Mouse (Mus musculus) midbrain, embryonic 11.5 days (tissue): Measurements from ENCODE around the gene Sipa1. TPM values are rescaled to one million over a fixed set of nuclear protein-coding genes. Genes with fewer than 3 reads are reported as not detected.

Experiments
- ATAC-seq: fragments of 200-750 bp; cut with Nextera tagmentation; 2 replicates; pipeline ENCODE4 v1.8.0; 2017; ENCODE audit warnings: moderate TSS enrichment, moderate library complexity; ENCODE audit not compliant: low FRiP score
- DNase-seq: peaks from one replicate; pipeline ENCODE4 v3.0.0; 2015; ENCODE audit warnings: low spot score; ENCODE audit errors: missing footprints
- H3K27ac ChIP-seq: fragments of 300-500 bp; sonication (generic); 2 replicates; pipeline ENCODE4 v1.5.1; 2014; ENCODE audit warnings: low read depth, low read length
- H3K27me3 ChIP-seq: fragments of 300-500 bp; sonication (generic); 2 replicates; pipeline ENCODE4 v1.6.1; 2014; ENCODE audit warnings: mild to moderate bottlenecking, low read length, moderate library complexity, mixed read lengths; ENCODE audit not compliant: control insufficient read depth, insufficient read depth
- H3K36me3 ChIP-seq: fragments of 300-500 bp; sonication (generic); 2 replicates; pipeline ENCODE4 v1.6.1; 2014; ENCODE audit warnings: mild to moderate bottlenecking, low read length, moderate library complexity, mixed read lengths; ENCODE audit not compliant: control insufficient read depth, insufficient read depth
- H3K4me1 ChIP-seq: fragments of 300-500 bp; sonication (generic); 2 replicates; pipeline ENCODE4 v1.6.1; 2014; ENCODE audit warnings: low read length; ENCODE audit not compliant: control insufficient read depth, insufficient read depth
- H3K4me2 ChIP-seq: fragments of 300-500 bp; sonication (generic); 2 replicates; pipeline ENCODE4 v1.6.1; 2014; ENCODE audit warnings: mild to moderate bottlenecking, moderate library complexity
- H3K4me3 ChIP-seq: fragments of 300-500 bp; sonication (generic); 2 replicates; pipeline ENCODE4 v1.5.1; 2014; ENCODE audit warnings: low read depth, low read length
- H3K9ac ChIP-seq: fragments of 300-500 bp; sonication (generic); 2 replicates; pipeline ENCODE4 v1.6.1; 2014; ENCODE audit warnings: low read length
- H3K9me3 ChIP-seq: fragments of 300-500 bp; sonication (generic); 2 replicates; pipeline ENCODE4 v1.6.1; 2016; ENCODE audit warnings: low read length; ENCODE audit not compliant: control insufficient read depth
- whole genome bisulfite sequencing: fragments of 180-500 bp; shearing (Covaris S2); extraction: QIAGEN DNeasy Blood & Tissue Kit; methylation state at CpG from one replicate; pipeline ENCODE4 v1.1.7; 2014; 5-methylcytosine and 5-hydroxymethylcytosine counted together
- polyA plus RNA-seq: library from polyadenylated mRNA; unstranded; fragments of >200 nt; fragmentation: Nextera tagmentation; extraction: Ambion mirVana; gene quantifications from 2 replicates; pipeline ENCODE4 v1.2.1, GENCODE M21; 2014

The Sipa1 gene
- polyA plus RNA-seq, 1 experiment from 2014 or later, result 10.9 TPM

DNA sequence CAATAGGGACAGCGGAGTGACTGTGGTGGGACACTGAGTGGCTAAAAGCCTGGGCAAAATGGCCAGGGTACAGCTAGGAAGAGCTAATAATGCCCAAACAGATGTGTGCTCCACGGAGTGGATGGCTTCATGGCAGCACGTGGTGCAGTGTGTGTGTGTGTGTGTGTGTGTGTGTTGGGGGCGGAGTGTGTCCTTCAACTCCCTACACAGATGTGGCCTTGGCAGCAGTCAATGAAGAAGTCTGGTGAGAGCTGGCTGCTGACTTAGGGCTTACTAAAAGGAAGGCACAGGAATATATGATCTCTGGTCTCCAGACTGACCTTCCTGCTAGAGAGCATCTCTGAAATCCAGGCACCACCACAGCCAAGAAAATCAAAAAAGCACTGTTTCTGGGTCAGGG is 4.9 kb upstream of the Sipa1 start:
- ATAC-seq (no peak), DNase-seq (no peak)
- no peaks in the 10 kb centered on the region for H3K9me3 ChIP-seq
- H3K4me3 ChIP-seq, result no peak overlapping the region
- H3K36me3 ChIP-seq, result peaks cover 12% of the 10 kb centered on the region; the same call in 1 of the 2 replicates
- 90% methylated on average over 4 of the region's 4 CpGs for WGBS
- no peaks in the 10 kb centered on the region for H3K27me3 ChIP-seq
- H3K4me2 ChIP-seq, result no peak overlapping the region
- H3K4me1 ChIP-seq, result peaks cover 3% of the 10 kb centered on the region; the same call in 1 of the 2 replicates
- no peak overlapping the region for H3K27ac ChIP-seq
- H3K9ac ChIP-seq, result no peak overlapping the region

DNA sequence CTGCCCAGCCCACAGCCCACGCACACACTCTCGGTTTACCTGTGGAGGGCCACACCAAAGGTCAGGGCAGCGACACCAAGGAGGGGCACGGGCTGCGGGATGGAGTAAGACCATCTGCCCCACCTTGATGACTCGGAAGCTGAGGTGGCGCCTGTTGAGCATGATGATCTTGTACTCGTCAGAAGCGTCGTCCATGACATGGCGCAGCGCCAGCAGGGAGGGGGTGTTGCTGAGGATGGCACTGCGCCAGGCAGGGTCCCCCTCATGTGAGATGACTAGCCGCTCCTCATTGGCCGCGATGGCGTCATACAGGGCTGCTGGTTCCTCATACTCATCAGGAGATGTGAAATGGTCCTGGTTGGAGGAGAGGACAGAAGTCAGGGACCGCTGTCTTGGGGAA is 2.9 kb upstream of the Sipa1 start:
- Histone ChIP-seq H3K4me3 (no peak overlapping the region), H3K36me3 (peaks cover 10% of the 10 kb centered on the region; the same call in 1 of the 2 replicates), H3K4me1 (peaks cover 14% of the 10 kb centered on the region), H3K9me3 (no peaks in the 10 kb centered on the region), H3K27ac (no peak overlapping the region), H3K9ac (no peak overlapping the region), H3K27me3 (no peaks in the 10 kb centered on the region), H3K4me2 (no peak overlapping the region)
- no peak for ATAC-seq
- DNase-seq, result no peak
- WGBS, result 95% methylated on average over 18 of the region's 18 CpGs

DNA sequence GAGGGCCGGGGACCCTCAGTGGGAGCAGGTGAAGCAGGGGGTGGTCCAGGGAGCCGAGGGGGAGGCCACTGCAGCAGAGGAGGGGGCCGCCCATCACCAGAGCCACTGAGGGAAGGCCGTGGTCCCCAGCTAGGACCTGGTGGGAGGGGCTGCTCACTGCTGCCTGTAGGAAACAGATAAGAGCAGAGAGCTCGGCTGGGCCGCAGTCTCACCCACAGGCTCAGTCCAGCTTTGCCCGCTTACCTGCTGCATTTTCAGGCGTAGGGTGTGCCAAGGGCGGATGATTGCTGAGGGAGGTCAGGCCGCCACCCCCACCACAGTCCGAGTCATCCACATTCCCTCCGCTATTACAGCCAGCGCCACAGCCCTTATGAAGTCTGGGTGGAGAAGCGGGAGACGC is 2.0 kb upstream of the Sipa1 start:
- 86% methylated on average over 15 of the region's 15 CpGs for WGBS

DNA sequence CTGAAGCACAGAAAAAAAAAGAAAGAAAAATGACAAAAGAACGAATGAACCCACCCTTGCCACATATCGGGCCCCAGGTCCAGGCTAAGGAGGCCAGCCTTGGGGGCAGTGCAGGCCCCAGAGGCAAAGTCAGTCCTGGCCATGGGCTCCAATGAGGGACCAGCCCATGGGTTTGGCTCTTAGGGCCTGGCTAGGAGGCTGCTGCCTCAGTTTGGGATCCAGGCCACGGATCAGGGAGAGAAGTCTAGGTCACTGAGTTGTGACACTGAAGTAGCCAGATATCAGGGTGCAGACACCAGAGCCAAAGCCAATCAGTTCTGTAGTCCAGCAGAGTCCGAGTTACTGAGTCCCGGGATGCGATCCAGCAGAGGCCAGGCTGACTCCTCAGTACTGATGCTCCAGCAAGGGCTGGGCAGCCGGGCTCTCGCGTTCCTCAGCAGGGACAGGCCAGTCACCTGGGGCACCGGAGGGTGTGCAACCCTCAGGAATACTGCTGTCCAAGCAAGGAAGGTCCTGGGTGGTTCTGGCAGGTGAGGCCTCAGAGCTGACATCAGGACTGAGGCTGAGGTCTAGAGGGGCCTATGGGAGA is 1.3 kb upstream of the Sipa1 start:
- no peak overlapping the region for H3K27ac ChIP-seq
- no peaks in the 10 kb centered on the region for H3K9me3 ChIP-seq
- H3K4me3 ChIP-seq, result no peak overlapping the region
- peaks cover 8% of the 10 kb centered on the region; the same call in 1 of the 2 replicates for H3K36me3 ChIP-seq
- no peak overlapping the region for H3K4me2 ChIP-seq
- H3K4me1 ChIP-seq, result peaks cover 14% of the 10 kb centered on the region
- ATAC-seq (no peak), DNase-seq (no peak)
- no peak overlapping the region for H3K9ac ChIP-seq
- H3K27me3 ChIP-seq, result no peaks in the 10 kb centered on the region
- 93% methylated on average over 10 of the region's 10 CpGs for WGBS

More for the DNA sequence above, 2.0 kb upstream of the Sipa1 start:
- peaks cover 14% of the 10 kb centered on the region for H3K4me1 ChIP-seq
- no peak overlapping the region for H3K4me3 ChIP-seq
- no peak overlapping the region for H3K4me2 ChIP-seq
- peaks cover 8% of the 10 kb centered on the region; the same call in 1 of the 2 replicates for H3K36me3 ChIP-seq
- ATAC-seq (no peak), DNase-seq (no peak)
- H3K27me3 ChIP-seq, result no peaks in the 10 kb centered on the region
- H3K9ac ChIP-seq, result no peak overlapping the region
- H3K9me3 ChIP-seq, result no peaks in the 10 kb centered on the region
- no peak overlapping the region for H3K27ac ChIP-seq

DNA sequence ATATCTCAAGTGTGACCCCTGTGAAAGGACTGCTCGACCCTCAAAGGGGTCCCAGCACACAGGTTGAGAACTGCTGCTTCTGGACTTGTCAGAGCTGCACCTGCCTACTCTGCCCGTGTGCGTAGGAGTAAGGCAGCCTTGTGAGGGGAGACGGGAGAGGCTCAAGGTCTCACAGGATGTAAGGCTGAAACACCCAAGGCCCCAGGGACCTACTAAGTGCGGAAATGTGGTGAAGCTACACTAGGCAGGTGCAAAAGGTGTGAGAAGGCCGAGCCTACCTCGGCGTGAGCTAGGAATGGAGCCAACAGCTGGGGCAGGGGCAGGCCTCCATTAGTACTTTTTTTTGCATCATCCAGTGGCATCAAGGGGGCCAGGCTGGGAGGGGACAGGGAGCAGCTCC is 1.2 kb downstream of the Sipa1 start:
- Histone ChIP-seq H3K27me3 (no peaks in the 10 kb centered on the region), H3K9me3 (no peaks in the 10 kb centered on the region), H3K4me1 (peaks cover 14% of the 10 kb centered on the region), H3K9ac (no peak overlapping the region), H3K4me3 (no peak overlapping the region), H3K4me2 (peak overlapping the region; percentile 62), H3K27ac (no peak overlapping the region), H3K36me3 (peaks cover 8% of the 10 kb centered on the region; the same call in 1 of the 2 replicates)
- no peak for DNase-seq
- 83% methylated on average over 8 of the region's 8 CpGs for WGBS
- ATAC-seq, result no peak

DNA sequence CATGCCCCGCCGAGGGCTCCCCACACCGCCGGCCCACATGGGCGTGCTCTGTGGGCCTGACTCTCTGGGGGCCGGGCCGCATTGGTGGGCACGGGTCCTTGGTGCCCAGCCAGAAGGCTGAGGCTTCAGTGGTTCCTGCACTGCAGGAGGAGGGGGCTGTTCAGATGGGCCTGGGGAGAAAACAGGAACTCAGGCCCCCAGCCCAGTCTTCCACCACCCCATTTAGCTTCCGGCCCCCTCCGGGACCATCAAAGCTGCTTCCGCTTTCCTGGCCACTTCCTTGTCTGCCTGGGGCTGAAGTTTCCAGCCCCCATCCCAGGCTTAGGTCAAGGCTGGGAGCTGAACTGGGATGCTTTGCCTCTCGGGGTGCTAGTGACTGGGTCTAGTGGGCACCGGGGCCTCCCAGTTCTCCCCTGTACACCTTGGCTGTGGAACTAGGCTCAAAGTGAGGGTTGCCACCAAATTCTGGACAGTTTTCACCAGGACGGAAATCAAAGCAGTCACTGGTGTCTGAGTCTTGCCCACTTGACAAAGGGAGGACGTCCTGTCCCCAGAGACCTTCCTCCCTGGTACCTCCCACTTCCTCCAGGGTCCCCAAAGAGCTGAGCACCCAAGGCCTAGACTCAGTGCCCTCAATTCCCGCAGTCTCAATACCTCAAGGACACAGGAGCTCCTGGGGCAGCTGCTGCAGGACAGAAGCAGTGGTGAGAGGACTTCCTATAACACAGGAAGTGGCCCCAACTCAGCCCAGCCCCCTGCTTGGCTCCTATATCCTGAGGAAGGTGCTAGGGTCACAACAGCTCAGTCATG is 2.4 kb downstream of the Sipa1 start:
- Histone ChIP-seq H3K27me3 (no peaks in the 10 kb centered on the region; the same call in 1 of the 2 replicates), H3K4me2 (no peak overlapping the region), H3K27ac (no peak overlapping the region), H3K4me3 (no peak overlapping the region), H3K36me3 (peaks cover 4% of the 10 kb centered on the region; the same call in 1 of the 2 replicates), H3K4me1 (peaks cover 14% of the 10 kb centered on the region), H3K9ac (no peak overlapping the region), H3K9me3 (no peaks in the 10 kb centered on the region)
- ATAC-seq (no peak), DNase-seq (no peak)
- WGBS, result 82% methylated on average over 16 of the region's 16 CpGs

DNA sequence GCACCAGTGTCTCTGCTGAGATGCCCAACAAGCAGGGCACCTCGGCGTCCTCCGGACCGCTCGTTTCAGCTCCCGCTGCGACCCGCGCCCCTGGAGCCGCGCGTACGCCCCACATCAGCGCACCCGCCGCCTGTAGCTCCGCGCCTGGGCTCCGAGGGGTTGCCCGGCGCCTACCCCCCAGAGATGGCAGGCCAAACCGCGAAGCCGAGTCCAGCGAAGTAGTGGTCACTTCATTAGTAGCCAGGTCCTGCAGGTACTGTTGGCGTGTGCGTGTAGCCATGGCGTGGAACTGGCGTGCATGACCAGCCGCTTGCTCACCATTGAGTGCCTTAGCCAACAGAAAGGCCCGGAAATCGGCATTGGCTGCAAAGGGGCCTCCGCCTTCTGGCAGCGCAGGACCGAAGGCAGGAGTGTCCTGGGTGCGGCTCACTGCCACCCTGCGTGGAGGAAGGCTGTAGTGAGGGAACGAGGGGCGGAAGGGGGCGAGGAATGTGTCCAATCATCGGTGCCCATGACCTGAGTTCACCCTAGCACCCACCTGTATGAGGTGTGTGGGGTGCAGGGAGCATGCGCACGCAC is 8.7 kb downstream of the Sipa1 start:
- peak overlapping the region; percentile 39 for H3K4me3 ChIP-seq
- WGBS, result 6% methylated on average over 43 of the region's 43 CpGs
- H3K36me3 ChIP-seq, result no peaks in the 10 kb centered on the region
- peak overlapping the region; percentile 76 for H3K4me2 ChIP-seq
- peaks cover 25% of the 10 kb centered on the region for H3K27me3 ChIP-seq
- ATAC-seq (peak; percentile 57; the same call in 1 of the 2 replicates), DNase-seq (peak; percentile 90)
- no peak overlapping the region for H3K27ac ChIP-seq
- no peaks in the 10 kb centered on the region for H3K9me3 ChIP-seq
- H3K9ac ChIP-seq, result peak overlapping the region; percentile 3; the same call in 1 of the 2 replicates
- peaks cover 13% of the 10 kb centered on the region for H3K4me1 ChIP-seq

DNA sequence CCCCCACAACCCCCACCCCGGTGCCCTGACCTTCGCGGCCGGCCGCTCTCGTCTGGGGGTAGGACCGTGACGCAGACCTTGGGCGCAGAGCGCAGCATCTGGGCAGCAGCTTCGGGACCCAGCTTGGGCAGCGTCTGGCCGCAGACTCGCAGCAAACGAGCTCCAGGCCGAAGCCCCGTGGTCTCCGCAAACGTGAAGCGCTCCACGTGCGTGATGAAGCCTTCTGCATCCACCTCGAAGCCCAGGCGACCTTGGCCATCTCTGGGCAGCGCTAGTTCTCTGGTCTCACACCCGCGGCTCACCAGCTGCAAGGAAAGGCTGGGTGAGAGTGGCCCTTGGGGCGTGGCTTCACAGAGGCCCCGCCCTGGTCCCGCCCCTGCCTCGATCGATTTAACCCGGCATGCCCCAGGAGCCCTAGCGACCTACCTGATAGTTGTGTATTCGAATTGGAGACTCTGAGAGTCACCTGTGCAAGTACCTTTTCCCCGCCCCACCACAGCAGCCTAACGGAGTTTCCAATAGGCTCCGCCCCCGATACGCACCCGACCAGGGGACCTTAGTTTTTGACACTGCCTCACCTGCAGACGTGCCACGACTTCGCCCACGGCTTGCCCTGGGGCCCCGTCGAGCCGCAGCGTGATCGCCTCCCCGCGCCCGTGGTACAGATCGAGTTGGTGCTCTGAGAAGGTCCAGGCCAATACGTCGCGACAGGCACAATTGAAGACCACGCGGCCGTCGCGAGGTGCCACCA is 9.4 kb downstream of the Sipa1 start:
- Histone ChIP-seq H3K9ac (peak overlapping the region; percentile 29; the same call in 1 of the 2 replicates), H3K4me1 (peaks cover 14% of the 10 kb centered on the region), H3K4me2 (peak overlapping the region; percentile 76), H3K36me3 (no peaks in the 10 kb centered on the region), H3K27me3 (peaks cover 25% of the 10 kb centered on the region), H3K4me3 (peak overlapping the region; percentile 39), H3K27ac (no peak overlapping the region), H3K9me3 (no peaks in the 10 kb centered on the region)
- peak; percentile 97 for DNase-seq
- WGBS, result 4% methylated on average over 62 of the region's 62 CpGs
- peak; percentile 81 for ATAC-seq
